In genomic region chr1:118890125-118890875, GRCm38 (mm10) we compare ENCODE assay signal across 12 mouse cellular contexts.
A peak's percentile ranks its signal among the peaks of the same experiment; 100 is the strongest.
DNase-seq lines count a peak whose midpoint lies in the region; ATAC-seq and TF ChIP-seq lines count a peak whose summit lies in the region.
"Had no signal": no experiment of that assay in that cellular context is flagged by ENCODE, and none has a peak within 500 bp of the region (broad histone marks: within the 10 kb centered on the region; RNA-seq: fewer than 3 reads in every experiment).

No protein-coding gene starts in this region.

- H3K27ac ChIP-seq in left cerebral cortex, adult 2 months, result no peak overlapping the region
- peak overlapping the region; percentile 58 for H3K27ac ChIP-seq in forebrain, embryonic 10.5 days
- H3K27ac ChIP-seq in hindbrain, embryonic 16.5 days (ENCODE audit: low read depth, low read length), result no peak overlapping the region
- no peak overlapping the region for H3K27ac ChIP-seq in midbrain, postnatal 0 days (ENCODE audit: low read depth, low read length)
- no peak overlapping the region for H3K27ac ChIP-seq in heart, embryonic 11.5 days (ENCODE audit: low read depth, low read length)

- peaks cover 50% of the 10 kb centered on the region for H3K4me1 ChIP-seq in forebrain, embryonic 10.5 days
- peaks cover 7% of the 10 kb centered on the region for H3K4me1 ChIP-seq in hindbrain, embryonic 16.5 days (ENCODE audit: control insufficient read depth, insufficient read depth, low read depth, low read length)
- peaks cover 3% of the 10 kb centered on the region; the same call in 1 of the 2 replicates for H3K4me1 ChIP-seq in midbrain, postnatal 0 days (ENCODE audit: insufficient read depth, low read length)
- no peaks in the 10 kb centered on the region for H3K4me1 ChIP-seq in heart, embryonic 11.5 days (ENCODE audit: control insufficient read depth, insufficient read depth, low read length)

- peak; percentile 51; the same call in 1 of the 2 replicates for ATAC-seq in hindbrain, embryonic 16.5 days
- peak; percentile 64 for ATAC-seq in midbrain, postnatal 0 days (ENCODE audit: low FRiP score)
- no peak for ATAC-seq in heart, embryonic 11.5 days (replicated peaks; ENCODE audit: insufficient number of reproducible peaks, low FRiP score, low TSS enrichment)

- 59% methylated on average over 14 of the region's 14 CpGs for WGBS in forebrain, embryonic 10.5 days
- 27% methylated on average over 14 of the region's 14 CpGs for WGBS in hindbrain, embryonic 16.5 days
- WGBS in midbrain, postnatal 0 days, result 15% methylated on average over 14 of the region's 14 CpGs
- 52% methylated on average over 14 of the region's 14 CpGs for WGBS in heart, embryonic 11.5 days (ENCODE audit: insufficient replicate concordance)

- TF ChIP-seq CTCF in left cerebral cortex, adult 2 months (IDR thresholded peaks at IDR 0.05), result no peak
- no peak for TF ChIP-seq CTCF in midbrain, postnatal 0 days (IDR thresholded peaks at IDR 0.05)

- H3K4me3 ChIP-seq in left cerebral cortex, adult 2 months, result no peak overlapping the region
- H3K4me3 ChIP-seq in forebrain, embryonic 10.5 days, result no peak overlapping the region
- no peak overlapping the region for H3K4me3 ChIP-seq in hindbrain, embryonic 16.5 days (ENCODE audit: low read length)
- no peak overlapping the region for H3K4me3 ChIP-seq in midbrain, postnatal 0 days (ENCODE audit: low read depth, low read length)
- H3K4me3 ChIP-seq in heart, embryonic 11.5 days (ENCODE audit: low read depth, low read length), result no peak overlapping the region

- no peak overlapping the region for H3K9ac ChIP-seq in hindbrain, embryonic 16.5 days (ENCODE audit: low read depth, low read length)
- H3K9ac ChIP-seq in midbrain, postnatal 0 days (replicated peaks; ENCODE audit: low read length, poor library complexity, severe bottlenecking), result no peak overlapping the region
- no peak overlapping the region for H3K9ac ChIP-seq in heart, embryonic 11.5 days (ENCODE audit: low read depth, low read length)

- intact Hi-C loops in left cerebral cortex, postnatal 4 days (cut with DNase I), result no loop called here
- intact Hi-C loops in left cerebral cortex, adult 2 months (cut with DNase I), result no loop called here
- intact Hi-C loops in heart, postnatal 14 days (cut with DNase I), result no loop called here

- H3K4me2 ChIP-seq in hindbrain, embryonic 16.5 days (ENCODE audit: low read length), result no peak overlapping the region
- H3K4me2 ChIP-seq in midbrain, postnatal 0 days (ENCODE audit: low read depth, low read length, poor library complexity, severe bottlenecking), result no peak overlapping the region
- H3K4me2 ChIP-seq in heart, embryonic 11.5 days, result no peak overlapping the region

- H3K27me3 ChIP-seq in forebrain, embryonic 10.5 days (ENCODE audit: poor library complexity, severe bottlenecking), result no peaks in the 10 kb centered on the region
- H3K27me3 ChIP-seq in hindbrain, embryonic 16.5 days (replicated peaks; ENCODE audit: control insufficient read depth, insufficient read depth, low read length), result no peaks in the 10 kb centered on the region
- H3K27me3 ChIP-seq in midbrain, postnatal 0 days (ENCODE audit: insufficient read depth, low read length), result no peaks in the 10 kb centered on the region
- no peaks in the 10 kb centered on the region for H3K27me3 ChIP-seq in heart, embryonic 11.5 days (ENCODE audit: control insufficient read depth, insufficient read depth, low read length)

- peaks cover 41% of the 10 kb centered on the region for H3K36me3 ChIP-seq in forebrain, embryonic 10.5 days (replicated peaks)
- no peaks in the 10 kb centered on the region for H3K36me3 ChIP-seq in hindbrain, embryonic 16.5 days (ENCODE audit: control insufficient read depth, insufficient read depth, low read length)
- H3K36me3 ChIP-seq in midbrain, postnatal 0 days (ENCODE audit: insufficient read depth, low read length), result no peaks in the 10 kb centered on the region
- H3K36me3 ChIP-seq in heart, embryonic 11.5 days (ENCODE audit: control insufficient read depth, insufficient read depth, low read length), result no peaks in the 10 kb centered on the region

- H3K9me3 ChIP-seq in forebrain, embryonic 10.5 days, result no peaks in the 10 kb centered on the region
- H3K9me3 ChIP-seq in hindbrain, embryonic 16.5 days (ENCODE audit: control insufficient read depth, low read length), result no peaks in the 10 kb centered on the region
- H3K9me3 ChIP-seq in midbrain, postnatal 0 days (ENCODE audit: low read length), result no peaks in the 10 kb centered on the region
- no peaks in the 10 kb centered on the region for H3K9me3 ChIP-seq in heart, embryonic 11.5 days (replicated peaks; ENCODE audit: control insufficient read depth, low read length)

- DNase-seq in left cerebral cortex, postnatal 4 days, result peak; percentile 46
- no peak for DNase-seq in left cerebral cortex, adult 2 months (ENCODE audit: extremely low spot score in 1 of 2, low spot score in 2 of 2)
- DNase-seq in forebrain, embryonic 10.5 days (ENCODE audit: extremely low spot score, low spot score), result no peak
- DNase-seq in midbrain, postnatal 0 days (ENCODE audit: low spot score), result peak; percentile 34
- no peak for DNase-seq in natural killer cell, adult 2 months (ENCODE audit: low spot score in 2 of 2)
- DNase-seq in heart, postnatal 14 days, result no peak
- DNase-seq: heart, adult 11 months; heart, postnatal 36 days; kidney, adult 9 months; lung, adult 18-20 months had no signal

Comparison
In these comparisons a context has a peak if more than half of its experiments do, and no peak if none do; other contexts are left out.
1. DNase-seq: peak in left cerebral cortex, postnatal 4 days (single experiment) and midbrain, postnatal 0 days (single experiment); none in left cerebral cortex, adult 2 months (0 of 2), forebrain, embryonic 10.5 days (single experiment), natural killer cell, adult 2 months (0 of 2) and heart, postnatal 14 days (0 of 2).